Mouse (Mus musculus): ENCODE data around the gene Lefty1.
"Not testable (repeated sequence)": the region's sequence is repeated elsewhere in the genome, so short reads cannot be mapped to it uniquely, and the experiment has no call there.

Gene Lefty1

GRCm38 (mm10) chr1:180934467-180935419 is at the start of gene Lefty1:
Lefty1 (plus strand) TSS chr1:180935022.
- DNase-seq (ENCODE audit: low spot score in 2 of 2), result no peak

- DNase-seq (ENCODE audit: low spot score in 2 of 2), result no peak
Observed at GRCm38 (mm10) chr1:180888556-180889042, 46.2 kb upstream of the Lefty1 start.

GRCm38 (mm10) chr1:180889172-180889571 is 45.6 kb upstream of the Lefty1 start:
- DNase-seq (ENCODE audit: low spot score in 2 of 2), result no peak

- DNase-seq (ENCODE audit: low spot score in 2 of 2), result no peak
Observed at GRCm38 (mm10) chr1:180889841-180890240, 45.0 kb upstream of the Lefty1 start.

- DNase-seq (ENCODE audit: low spot score in 2 of 2), result no peak
Observed at GRCm38 (mm10) chr1:180892808-180893207, 42.0 kb upstream of the Lefty1 start, which contains the start of gene Lefty2. Lefty2 (plus strand) TSS chr1:180893108.

GRCm38 (mm10) chr1:180894088-180894987 is 40.5 kb upstream of the Lefty1 start:
- DNase-seq (ENCODE audit: low spot score in 2 of 2), result not testable (repeated sequence)

GRCm38 (mm10) chr1:180901107-180901506 is 33.7 kb upstream of the Lefty1 start:
- DNase-seq (ENCODE audit: low spot score in 2 of 2), result no peak

- no peak for DNase-seq (ENCODE audit: low spot score in 2 of 2)
Observed at GRCm38 (mm10) chr1:180902915-180903314, 31.9 kb upstream of the Lefty1 start.

GRCm38 (mm10) chr1:180903666-180904038 is 31.2 kb upstream of the Lefty1 start:
- peak in 1 of 2 experiments; percentile 10 for DNase-seq (ENCODE audit: low spot score in 2 of 2)

GRCm38 (mm10) chr1:180904039-180904814 is 30.6 kb upstream of the Lefty1 start, which contains the start of gene Pycr2:
Pycr2 (plus strand) TSS chr1:180904293.
- DNase-seq (ENCODE audit: low spot score in 2 of 2), result peak; percentile 85 to 92

- DNase-seq (ENCODE audit: low spot score in 2 of 2), result no peak
Observed at GRCm38 (mm10) chr1:180904815-180905080, 30.1 kb upstream of the Lefty1 start.

GRCm38 (mm10) chr1:180905307-180905706 is 29.5 kb upstream of the Lefty1 start:
- DNase-seq (ENCODE audit: low spot score in 2 of 2), result no peak

- DNase-seq (ENCODE audit: low spot score in 2 of 2), result no peak
Observed at GRCm38 (mm10) chr1:180905876-180906275, 28.9 kb upstream of the Lefty1 start.

- no peak for DNase-seq (ENCODE audit: low spot score in 2 of 2)
Observed at GRCm38 (mm10) chr1:180906461-180907147, 28.2 kb upstream of the Lefty1 start.

GRCm38 (mm10) chr1:180911138-180911537 is 23.7 kb upstream of the Lefty1 start:
- no peak for DNase-seq (ENCODE audit: low spot score in 2 of 2)

- DNase-seq (ENCODE audit: low spot score in 2 of 2), result no peak
Observed at GRCm38 (mm10) chr1:180911653-180912287, 23.1 kb upstream of the Lefty1 start.

GRCm38 (mm10) chr1:180912792-180913191 is 22.0 kb upstream of the Lefty1 start:
- no peak for DNase-seq (ENCODE audit: low spot score in 2 of 2)

GRCm38 (mm10) chr1:180913797-180914196 is 21.0 kb upstream of the Lefty1 start:
- no peak for DNase-seq (ENCODE audit: low spot score in 2 of 2)

GRCm38 (mm10) chr1:180916425-180916824 is 18.4 kb upstream of the Lefty1 start:
- no peak for DNase-seq (ENCODE audit: low spot score in 2 of 2)

- DNase-seq (ENCODE audit: low spot score in 2 of 2), result no peak
Observed at GRCm38 (mm10) chr1:180917053-180917452, 17.8 kb upstream of the Lefty1 start.

Measured in frontal cortex, postnatal 25 days (tissue).